ENCODE assay signal across 25 mouse cellular contexts in the genomic region with DNA sequence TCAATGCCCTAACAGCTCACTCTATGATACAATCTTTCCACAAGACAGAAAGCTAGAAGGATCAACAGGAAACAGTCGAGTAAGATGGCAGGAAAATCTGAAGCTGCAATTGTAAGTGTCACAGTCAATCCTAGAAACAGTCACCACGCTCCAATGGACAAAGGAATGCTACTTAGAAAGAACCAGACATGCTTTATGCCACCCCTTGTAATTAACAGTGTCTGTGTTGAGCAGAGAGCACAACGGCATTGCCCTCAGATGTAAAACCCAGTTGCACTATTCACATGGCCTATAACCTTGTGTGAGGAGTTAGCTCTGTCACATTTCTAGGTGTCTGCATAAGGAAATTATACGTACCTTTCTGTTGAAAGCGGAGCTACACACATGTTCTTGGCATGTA.
DNase-seq lines count a peak whose midpoint lies in the region; ATAC-seq lines count a peak whose summit lies in the region.
"Had no signal": no experiment of that assay in that cellular context is flagged by ENCODE, and none has a peak within 500 bp of the region (broad histone marks: within the 10 kb centered on the region; RNA-seq: fewer than 3 reads in every experiment).

No protein-coding gene starts in this region.

- H3K9me3 ChIP-seq in kidney, embryonic 14.5 days (ENCODE audit: control insufficient read depth, low read length), result no peaks in the 10 kb centered on the region
- no peaks in the 10 kb centered on the region for H3K9me3 ChIP-seq in kidney, embryonic 16.5 days (ENCODE audit: low read length)
- H3K9me3 ChIP-seq: embryonic facial prominence, embryonic 13.5 days; embryonic facial prominence, embryonic 15.5 days; forebrain, embryonic 10.5 days; forebrain, embryonic 12.5 days had no signal

- no peak for DNase-seq in kidney, postnatal 14 days
- no peak for DNase-seq in kidney, adult 18-20 months
- DNase-seq in retina, embryonic 14.5 days (ENCODE audit: low spot score), result peak; percentile 5
- no peak for DNase-seq in retina, postnatal 1 day
- DNase-seq in embryo, embryonic 10 days (ENCODE audit: low spot score), result no peak
- DNase-seq: adrenal gland, adult 8-10 months; adrenal gland, postnatal 14 days; adrenal gland, postnatal 36 days; cerebellum, adult 11-12 months; cerebellum, adult 2 months; cerebellum, adult 9-10 months; cerebellum, postnatal 10 days; cerebellum, postnatal 25 days; embryo, embryonic 11 days had no signal

- H3K9ac ChIP-seq in kidney, embryonic 14.5 days (ENCODE audit: low read depth, low read length), result no peak overlapping the region
- H3K9ac ChIP-seq in kidney, embryonic 16.5 days (replicated peaks; ENCODE audit: low read length), result no peak overlapping the region
- H3K9ac ChIP-seq: embryonic facial prominence, embryonic 13.5 days; embryonic facial prominence, embryonic 15.5 days; forebrain, embryonic 12.5 days had no signal

- H3K27me3 ChIP-seq in kidney, embryonic 14.5 days (ENCODE audit: control insufficient read depth, insufficient read depth, low read length), result no peaks in the 10 kb centered on the region
- H3K27me3 ChIP-seq in kidney, embryonic 16.5 days (ENCODE audit: insufficient read depth, low read length), result no peaks in the 10 kb centered on the region
- H3K27me3 ChIP-seq: embryonic facial prominence, embryonic 13.5 days; embryonic facial prominence, embryonic 15.5 days; forebrain, embryonic 12.5 days; Patski had no signal

- H3K4me1 ChIP-seq in kidney, embryonic 14.5 days (ENCODE audit: control insufficient read depth, insufficient read depth, low read length), result no peaks in the 10 kb centered on the region
- H3K4me1 ChIP-seq in kidney, embryonic 16.5 days (ENCODE audit: insufficient read depth, low read length), result no peaks in the 10 kb centered on the region
- H3K4me1 ChIP-seq: embryonic facial prominence, embryonic 13.5 days; embryonic facial prominence, embryonic 15.5 days; forebrain, embryonic 10.5 days; forebrain, embryonic 12.5 days had no signal

- H3K36me3 ChIP-seq in kidney, embryonic 14.5 days (ENCODE audit: control insufficient read depth, insufficient read depth, low read length), result no peaks in the 10 kb centered on the region
- no peaks in the 10 kb centered on the region for H3K36me3 ChIP-seq in kidney, embryonic 16.5 days (ENCODE audit: insufficient read depth, low read length)
- H3K36me3 ChIP-seq: embryonic facial prominence, embryonic 13.5 days; embryonic facial prominence, embryonic 15.5 days; forebrain, embryonic 10.5 days; forebrain, embryonic 12.5 days had no signal

- 56% methylated on average over 5 of the region's 5 CpGs for WGBS in kidney, embryonic 14.5 days
- WGBS in kidney, embryonic 16.5 days, result 52% methylated on average over 5 of the region's 5 CpGs

- H3K4me3 ChIP-seq in kidney, embryonic 14.5 days (ENCODE audit: low read length), result no peak overlapping the region
- no peak overlapping the region for H3K4me3 ChIP-seq in kidney, embryonic 16.5 days (ENCODE audit: low read length)
- H3K4me3 ChIP-seq: embryonic facial prominence, embryonic 13.5 days; embryonic facial prominence, embryonic 15.5 days; erythroblast, embryonic 14.5 days; forebrain, embryonic 10.5 days; forebrain, embryonic 12.5 days had no signal

- ATAC-seq in kidney, embryonic 14.5 days (ENCODE audit: low FRiP score, low TSS enrichment), result peak; percentile 55; the same call in 1 of the 2 replicates
- peak; percentile 70; the same call in 1 of the 2 replicates for ATAC-seq in kidney, embryonic 16.5 days (ENCODE audit: low FRiP score, low TSS enrichment)
- ATAC-seq: activated CD4-positive, CD25-positive, alpha-beta regulatory T cell, adult 4 months; forebrain, embryonic 14.5 days; forebrain, embryonic 16.5 days; Patski had no signal

- H3K4me2 ChIP-seq in kidney, embryonic 14.5 days (replicated peaks; ENCODE audit: low read depth, low read length), result no peak overlapping the region
- H3K4me2 ChIP-seq in kidney, embryonic 16.5 days (replicated peaks; ENCODE audit: low read depth, low read length), result no peak overlapping the region
- H3K4me2 ChIP-seq: embryonic facial prominence, embryonic 13.5 days; embryonic facial prominence, embryonic 15.5 days; forebrain, embryonic 12.5 days had no signal

- no peak overlapping the region for H3K27ac ChIP-seq in kidney, embryonic 14.5 days (ENCODE audit: low read depth, low read length)
- no peak overlapping the region for H3K27ac ChIP-seq in kidney, embryonic 16.5 days (ENCODE audit: low read length)
- H3K27ac ChIP-seq: embryonic facial prominence, embryonic 13.5 days; embryonic facial prominence, embryonic 15.5 days; forebrain, embryonic 10.5 days; forebrain, embryonic 12.5 days had no signal
